Mouse (Mus musculus): ENCODE results near the gene Fbxw26.
"Not testable (repeated sequence)": the region's sequence is repeated elsewhere in the genome, so short reads cannot be mapped to it uniquely, and the experiment has no call there.

Gene Fbxw26

DNA sequence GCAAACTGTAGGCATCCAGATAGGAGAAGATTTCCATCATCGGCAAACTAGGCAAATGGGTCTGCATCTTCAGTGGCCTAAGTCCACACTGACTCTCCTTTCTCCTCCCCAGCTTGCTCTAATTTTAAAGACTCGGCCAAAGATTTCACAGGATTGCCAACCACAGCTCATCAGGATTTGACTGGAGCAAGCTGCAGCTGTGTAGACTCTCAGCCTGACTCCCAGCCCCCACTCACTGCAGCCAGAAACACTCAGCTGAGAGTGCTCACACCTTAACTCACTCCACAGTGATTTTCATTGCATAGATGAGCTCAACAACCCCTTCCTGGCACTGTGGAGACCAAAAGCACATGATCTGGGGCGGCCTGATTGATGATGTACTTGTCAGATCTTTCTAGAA, at the start of gene Fbxw26:
TSS of gene Fbxw26 (minus strand) at position 101 of the 400 bp plus-strand sequence.
- not testable (repeated sequence) for DNase-seq

DNA sequence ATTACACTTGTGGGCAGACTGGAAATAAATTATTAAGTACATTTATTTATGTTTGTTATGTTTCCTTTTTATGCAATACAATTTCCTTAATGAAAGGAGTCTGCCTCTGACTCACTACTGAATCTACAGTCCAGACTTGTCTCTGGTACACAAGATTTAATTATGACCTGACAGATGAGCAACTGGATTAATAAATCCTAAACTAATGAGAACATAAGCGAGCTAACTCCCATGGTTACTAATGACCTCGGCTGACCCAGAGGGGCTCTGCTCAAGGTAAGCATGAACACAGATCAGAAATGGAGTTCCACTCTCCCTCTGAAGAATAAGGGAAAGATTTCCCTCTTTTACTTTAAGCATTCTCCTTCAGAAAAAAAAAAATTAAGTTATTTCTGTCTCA, 49.3 kb upstream of the Fbxw26 start:
- DNase-seq = no peak

DNA sequence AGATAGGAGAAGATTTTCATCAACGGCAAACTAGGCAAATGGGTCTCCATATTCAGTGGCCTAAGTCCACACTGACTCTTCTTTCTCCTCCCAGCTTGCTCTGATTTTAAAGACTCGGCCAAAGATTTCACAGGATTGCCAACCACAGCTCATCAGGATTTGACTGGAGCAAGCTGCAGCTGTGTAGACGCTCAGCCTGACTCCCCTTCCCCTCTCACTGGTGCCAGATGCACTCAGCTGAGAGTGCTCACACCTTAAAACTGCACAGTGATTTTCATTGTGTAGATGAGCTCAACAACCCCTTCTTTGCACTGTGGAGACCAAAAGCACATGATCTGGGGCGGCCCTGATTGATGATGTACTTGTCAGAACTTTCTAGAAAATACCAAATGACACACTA, 44.7 kb upstream of the Fbxw26 start, which contains the start of gene Fbxw27:
TSS of gene Fbxw27 (minus strand) at position 101 of the 400 bp plus-strand sequence.
- DNase-seq = not testable (repeated sequence)

DNA sequence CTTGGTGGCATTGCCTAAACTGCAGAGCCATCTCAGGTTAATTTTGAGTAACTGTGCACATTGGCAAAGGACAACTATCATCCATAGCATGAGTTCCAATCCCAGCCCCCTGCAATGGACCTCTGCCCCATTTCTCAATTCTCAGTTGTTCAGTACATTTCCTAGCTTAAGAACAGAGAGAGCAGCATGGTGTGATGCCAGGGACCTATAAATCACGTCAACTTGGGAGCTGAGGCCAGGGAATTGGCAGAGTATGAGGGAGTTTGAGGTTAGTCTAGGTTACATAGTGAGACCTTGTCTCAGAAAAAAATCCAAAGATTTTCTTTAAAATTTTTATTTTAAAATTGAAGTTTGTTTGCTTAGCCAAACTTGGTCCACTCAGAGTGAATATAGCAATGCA, 21.0 kb upstream of the Fbxw26 start:
- DNase-seq = not testable (repeated sequence)

DNA sequence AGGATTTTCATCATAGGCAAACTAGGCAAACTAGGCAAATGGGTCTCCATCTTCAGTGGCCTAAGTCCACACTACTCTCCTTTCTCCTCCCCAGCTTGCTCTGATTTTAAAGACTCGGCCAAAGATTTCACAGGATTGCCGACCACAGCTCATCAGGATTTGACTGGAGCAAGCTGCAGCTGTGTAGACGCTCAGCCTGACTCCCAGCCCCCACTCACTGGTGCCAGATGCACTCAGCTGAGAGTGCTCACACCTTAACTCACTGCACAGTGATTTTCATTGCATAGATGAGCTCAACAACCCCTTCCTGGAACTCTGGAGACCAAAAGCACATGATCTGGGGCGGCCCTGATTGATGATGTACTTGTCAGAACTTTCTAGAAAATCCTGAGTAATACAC, 43.3 kb downstream of the Fbxw26 start, which contains the start of gene Fbxw18:
TSS of gene Fbxw18 (minus strand) at position 101 of the 400 bp plus-strand sequence.
- not testable (repeated sequence) for DNase-seq

DNA sequence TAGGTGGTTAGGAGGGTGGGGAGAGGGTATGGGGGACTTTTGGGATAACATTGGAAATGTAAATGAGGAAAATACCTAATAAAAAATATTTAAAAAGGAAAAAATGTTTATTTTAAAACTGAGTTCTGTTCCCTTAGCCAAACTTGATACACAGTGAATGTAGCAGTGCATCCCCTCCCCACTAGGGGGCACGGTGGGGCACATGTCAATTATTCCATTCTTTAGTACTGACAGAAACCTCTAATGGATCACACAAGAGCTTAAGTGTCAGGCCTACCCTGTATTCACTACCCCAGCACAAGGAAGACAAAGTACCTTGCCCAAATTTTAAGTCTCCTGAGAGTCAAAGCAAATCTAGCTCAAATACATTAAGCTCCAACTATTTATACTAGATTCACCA, 60.6 kb downstream of the Fbxw26 start:
- peak; percentile 8 for DNase-seq

All from right cerebral cortex, adult 18-20 months (tissue).